Mouse (Mus musculus): Measurements from ENCODE around the gene Scyl2. TPM values are rescaled to one million over a fixed set of nuclear protein-coding genes. Genes with fewer than 3 reads are reported as not detected.
"Not testable (repeated sequence)": the region's sequence is repeated elsewhere in the genome, so short reads cannot be mapped to it uniquely, and the experiment has no call there.

The Scyl2 gene
- total RNA-seq (2021) = 50.0 and 54.0 TPM in 2 replicates
- long read RNA-seq, partial matches to known transcripts = 1 of 5 reads
- long read RNA-seq, other reads (novel, unspliced or antisense) = 2 of 5 reads

GRCm38 (mm10) chr10:89686139-89686808 is at the start of gene Scyl2:
TSS of gene Scyl2 (minus strand) at chr10:89686285.
- peak; percentile 97 for DNase-seq

GRCm38 (mm10) chr10:89732001-89732794 is 46.1 kb upstream of the Scyl2 start, which contains the start of gene Actr6:
TSS of gene Actr6 (minus strand) at chr10:89732295.
- peak; percentile 92 for DNase-seq

- DNase-seq = no peak
Measured at GRCm38 (mm10) chr10:89731341-89731740, 45.3 kb upstream of the Scyl2 start.

- DNase-seq = no peak
Measured at GRCm38 (mm10) chr10:89730386-89730785, 44.3 kb upstream of the Scyl2 start.

- peak; percentile 22 for DNase-seq
Measured at GRCm38 (mm10) chr10:89722247-89723195, 36.4 kb upstream of the Scyl2 start.

- DNase-seq = peak; percentile 30
Measured at GRCm38 (mm10) chr10:89720796-89721195, 34.7 kb upstream of the Scyl2 start.

GRCm38 (mm10) chr10:89720252-89720651 is 34.2 kb upstream of the Scyl2 start:
- DNase-seq = no peak

- no peak for DNase-seq
Measured at GRCm38 (mm10) chr10:89714910-89715309, 28.8 kb upstream of the Scyl2 start.

GRCm38 (mm10) chr10:89708720-89709119 is 22.6 kb upstream of the Scyl2 start:
- peak; percentile 23 for DNase-seq

- DNase-seq = no peak
Measured at GRCm38 (mm10) chr10:89707397-89707796, 21.3 kb upstream of the Scyl2 start.

GRCm38 (mm10) chr10:89703042-89703441 is 17.0 kb upstream of the Scyl2 start:
- no peak for DNase-seq

- DNase-seq = no peak
Measured at GRCm38 (mm10) chr10:89697956-89698355, 11.9 kb upstream of the Scyl2 start.

- DNase-seq = not testable (repeated sequence)
Measured at GRCm38 (mm10) chr10:89696270-89696669, 10.2 kb upstream of the Scyl2 start.

- no peak for DNase-seq
Measured at GRCm38 (mm10) chr10:89695194-89695911, 9.3 kb upstream of the Scyl2 start.

GRCm38 (mm10) chr10:89690021-89690420 is 3.9 kb upstream of the Scyl2 start:
- no peak for DNase-seq

- DNase-seq = no peak
Measured at GRCm38 (mm10) chr10:89687455-89687854, 1.4 kb upstream of the Scyl2 start.

- peak; percentile 33 for DNase-seq
Measured at GRCm38 (mm10) chr10:89685391-89686138, 520 bp downstream of the Scyl2 start.

GRCm38 (mm10) chr10:89682961-89683360 is 3.1 kb downstream of the Scyl2 start:
- no peak for DNase-seq

- DNase-seq = no peak
Measured at GRCm38 (mm10) chr10:89682157-89682556, 3.9 kb downstream of the Scyl2 start.

- DNase-seq = no peak
Measured at GRCm38 (mm10) chr10:89681706-89682105, 4.4 kb downstream of the Scyl2 start.

GRCm38 (mm10) chr10:89680517-89680916 is 5.6 kb downstream of the Scyl2 start:
- no peak for DNase-seq

Measured in adrenal gland, postnatal 25 days (tissue).